Mouse (Mus musculus) kidney, postnatal 14 days (tissue): ENCODE results near the gene Acsm1.
A peak's percentile ranks its signal among the peaks of the same experiment; 100 is the strongest.

ENCODE experiments used
- DNase-seq: peaks from one replicate; pipeline ENCODE4 v3.0.0; 2022; ENCODE audit warnings: mixed read lengths

Acsm1 gene

GRCm38 (mm10) chr7:119673465-119673864 is 66.6 kb downstream of the Acsm1 start:
- peak; percentile 53 for DNase-seq

GRCm38 (mm10) chr7:119680107-119680506 is 73.3 kb downstream of the Acsm1 start:
- no peak for DNase-seq

DNA sequence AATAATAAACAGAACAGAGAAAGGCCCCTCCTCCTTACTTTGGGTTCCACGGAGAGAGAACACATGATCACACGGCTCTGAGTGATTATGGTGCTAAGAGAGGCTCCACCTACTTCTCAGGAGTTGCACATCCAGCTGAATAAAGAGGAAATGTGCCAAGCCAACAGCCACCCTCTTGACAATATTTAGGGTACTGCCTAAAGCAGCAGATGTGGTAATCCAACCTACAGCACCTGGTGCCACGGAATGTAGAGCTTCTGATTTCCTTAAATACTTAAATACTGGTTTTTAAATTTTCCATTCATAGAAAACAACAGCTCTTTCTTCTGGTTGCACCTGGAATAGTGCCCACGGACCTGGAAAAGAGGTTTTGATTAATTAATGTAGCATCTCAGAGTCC is 75.9 kb downstream of the Acsm1 start:
- no peak for DNase-seq

DNA sequence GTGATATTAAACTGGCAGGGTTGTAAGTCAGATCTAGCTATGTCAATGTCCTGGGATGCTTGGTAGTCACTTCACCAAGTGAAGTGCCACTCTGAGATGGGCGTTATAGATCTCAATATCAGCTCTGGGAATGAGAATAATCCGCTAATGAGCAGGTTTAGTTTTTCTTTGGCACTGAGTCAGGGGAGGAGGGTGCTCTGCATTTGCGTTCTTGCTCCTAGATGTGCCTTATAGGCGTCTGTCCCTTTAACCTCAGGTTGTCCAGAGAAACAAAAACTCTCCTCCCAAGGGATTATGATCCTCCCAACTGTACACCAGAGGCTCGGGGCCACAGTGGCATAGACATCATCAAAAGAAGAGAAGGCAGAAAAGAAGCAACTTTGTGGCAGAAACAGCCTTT is 82.9 kb downstream of the Acsm1 start, which contains the start of gene Acsm4:
Gene Acsm4, plus strand, starts transcription at position 301 of the 400 bp plus-strand sequence.
- DNase-seq, result no peak

- DNase-seq, result no peak
These were observed 85.5 kb downstream of the Acsm1 start for GRCm38 (mm10) chr7:119692302-119692701.

DNA sequence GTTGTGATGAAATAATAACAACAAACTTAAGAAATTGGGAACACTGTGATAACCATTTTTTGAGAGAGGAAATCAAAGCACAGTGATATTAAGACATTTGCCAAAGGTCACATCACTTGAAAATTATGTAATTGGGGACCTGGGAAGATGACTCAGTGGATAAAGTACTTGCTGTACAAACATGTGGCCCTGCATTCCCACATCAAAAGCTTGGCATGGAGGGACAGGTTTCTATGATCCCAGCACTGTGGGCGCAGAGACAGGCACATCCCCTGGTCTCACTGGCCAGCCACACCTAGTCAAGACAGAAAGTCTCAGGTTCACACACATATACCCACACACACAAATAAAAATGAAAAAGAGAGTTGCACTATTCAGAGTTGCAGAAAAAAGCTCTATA is 88.1 kb downstream of the Acsm1 start:
- no peak for DNase-seq
